Mouse (Mus musculus): ENCODE data around the gene Fam110a.

- no peak for TF ChIP-seq EP300 (IDR thresholded peaks at IDR 0.05; ENCODE audit: insufficient read depth, low read depth, low read length)
- no peak for TF ChIP-seq POLR2A (IDR thresholded peaks at IDR 0.05; ENCODE audit: insufficient read depth, low read depth, low read length)
- no peak for TF ChIP-seq CTCF (IDR thresholded peaks at IDR 0.05)
Measured at GRCm38 (mm10) chr2:151982476-151982875, 2.5 kb upstream of the Fam110a start.

Measured in heart, adult 2 months (tissue).